Mouse (Mus musculus) spleen, adult 18-20 months (tissue): ENCODE data around the gene Mafk.
"Not testable (repeated sequence)": the region's sequence is repeated elsewhere in the genome, so short reads cannot be mapped to it uniquely, and the experiment has no call there.

Source experiments
- DNase-seq, 2 experiments: peaks; one replicate each; pipeline ENCODE4 v3.0.0; 2022; ENCODE audit warnings: mixed read lengths in 2 of 2

The Mafk gene

GRCm38 (mm10) chr5:139791227-139792158, at the start of gene Mafk:
Gene Mafk, plus strand, starts transcription at chr5:139791513.
- peak; percentile 98 to 100 for DNase-seq

GRCm38 (mm10) chr5:139742640-139743039, 48.7 kb upstream of the Mafk start:
- DNase-seq = not testable (repeated sequence)

GRCm38 (mm10) chr5:139745771-139746170, 45.5 kb upstream of the Mafk start:
- DNase-seq = peak in 1 of 2 experiments; percentile 50

- DNase-seq = no peak
Measured at GRCm38 (mm10) chr5:139749413-139750125, 41.7 kb upstream of the Mafk start.

GRCm38 (mm10) chr5:139750535-139750934, 40.8 kb upstream of the Mafk start:
- DNase-seq = peak; percentile 26 to 64

GRCm38 (mm10) chr5:139754753-139755152, 36.6 kb upstream of the Mafk start:
- peak in 1 of 2 experiments; percentile 53 for DNase-seq

GRCm38 (mm10) chr5:139756135-139756534, 35.2 kb upstream of the Mafk start:
- DNase-seq = no peak

GRCm38 (mm10) chr5:139756586-139756985, 34.7 kb upstream of the Mafk start:
- no peak for DNase-seq

GRCm38 (mm10) chr5:139758096-139758495, 33.2 kb upstream of the Mafk start:
- DNase-seq = no peak

GRCm38 (mm10) chr5:139764296-139764695, 27.0 kb upstream of the Mafk start:
- DNase-seq = peak in 1 of 2 experiments; percentile 32

GRCm38 (mm10) chr5:139768216-139768615, 23.1 kb upstream of the Mafk start:
- DNase-seq = no peak

- peak; percentile 87 to 95 for DNase-seq
Measured at GRCm38 (mm10) chr5:139775216-139775926, 15.9 kb upstream of the Mafk start, which contains the start of gene Ints1. Gene Ints1, minus strand, starts transcription at chr5:139775674.

- DNase-seq = no peak
Measured at GRCm38 (mm10) chr5:139776966-139777365, 14.3 kb upstream of the Mafk start.

- peak in 1 of 2 experiments; percentile 35 for DNase-seq
Measured at GRCm38 (mm10) chr5:139781406-139781805, 9.9 kb upstream of the Mafk start.

- DNase-seq = no peak
Measured at GRCm38 (mm10) chr5:139789466-139789865, 1.8 kb upstream of the Mafk start.

- no peak for DNase-seq
Measured at GRCm38 (mm10) chr5:139792159-139792775, 954 bp downstream of the Mafk start.

GRCm38 (mm10) chr5:139792966-139793337, 1.6 kb downstream of the Mafk start:
- no peak for DNase-seq

- DNase-seq = no peak
Measured at GRCm38 (mm10) chr5:139793338-139794089, 2.2 kb downstream of the Mafk start.

GRCm38 (mm10) chr5:139794137-139794536, 2.8 kb downstream of the Mafk start:
- no peak for DNase-seq

- DNase-seq = no peak
Measured at GRCm38 (mm10) chr5:139794938-139795337, 3.6 kb downstream of the Mafk start.

GRCm38 (mm10) chr5:139796001-139796620, 4.8 kb downstream of the Mafk start:
- no peak for DNase-seq
